Mouse (Mus musculus): ENCODE measurements at regions not wholly inside any gene's neighbourhood (a gene's known extent, or its start where the extent isn't known, plus 50 kb on each side); places are given as distances from the start of the nearest gene placed in this dataset.
"Not testable (repeated sequence)": the region's sequence is repeated elsewhere in the genome, so short reads cannot be mapped to it uniquely, and the experiment has no call there.

DNA sequence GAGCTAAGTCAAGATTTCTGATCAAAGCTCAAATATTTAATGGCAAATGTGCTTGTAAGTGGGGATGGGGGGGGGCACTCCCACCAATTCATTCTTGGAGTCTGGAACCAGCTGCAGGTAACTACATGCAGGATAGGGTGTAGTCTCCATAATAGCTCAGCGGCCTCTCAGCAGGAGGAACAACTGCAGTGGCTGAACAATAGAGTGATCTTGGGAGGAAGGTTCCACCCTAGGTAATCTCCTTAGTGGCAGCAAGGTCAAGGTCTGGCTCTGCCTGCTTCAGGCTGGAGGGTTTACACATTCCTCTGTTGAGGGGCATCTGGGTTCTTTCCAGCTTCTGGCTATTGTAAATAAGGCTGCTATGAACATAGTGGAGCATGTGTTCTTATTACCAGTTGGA is 164.0 kb upstream of the Klf6 start:
- H3K27me3 ChIP-seq (ENCODE audit: poor library complexity, severe bottlenecking); H3K9me3 ChIP-seq: not testable (repeated sequence)
- WGBS = 48% methylated on average over 1 of the region's 1 CpGs

GRCm38 (mm10) chr13:5702071-5702470 is 159.2 kb upstream of the Klf6 start:
- Histone ChIP-seq H3K4me1 (no peaks in the 10 kb centered on the region; the same call in 1 of the 2 replicates), H3K36me3 (replicated peaks) (no peaks in the 10 kb centered on the region), H3K4me3 (no peak overlapping the region), H3K27me3 (ENCODE audit: poor library complexity, severe bottlenecking) (no peaks in the 10 kb centered on the region), H3K9me3 (no peaks in the 10 kb centered on the region), H3K27ac (no peak overlapping the region)
- WGBS = 89% methylated on average over 3 of the region's 3 CpGs
- no peak for DNase-seq (ENCODE audit: extremely low spot score, low spot score)

More for the DNA sequence above, 164.0 kb upstream of the Klf6 start:
- not testable (repeated sequence) for DNase-seq (ENCODE audit: extremely low spot score, low spot score); H3K36me3 ChIP-seq (replicated peaks); H3K4me3 ChIP-seq; H3K4me1 ChIP-seq; H3K27ac ChIP-seq

GRCm38 (mm10) chr13:5704991-5705390 is 156.3 kb upstream of the Klf6 start:
- Histone ChIP-seq H3K9me3 (no peaks in the 10 kb centered on the region), H3K4me1 (no peaks in the 10 kb centered on the region), H3K4me3 (no peak overlapping the region), H3K36me3 (replicated peaks) (no peaks in the 10 kb centered on the region), H3K27ac (no peak overlapping the region), H3K27me3 (ENCODE audit: poor library complexity, severe bottlenecking) (no peaks in the 10 kb centered on the region)
- no peak for DNase-seq (ENCODE audit: extremely low spot score, low spot score)

- no peak overlapping the region for H3K4me3 ChIP-seq
- no peak for DNase-seq (ENCODE audit: extremely low spot score, low spot score)
- 85% methylated on average over 1 of the region's 1 CpGs for WGBS
- no peaks in the 10 kb centered on the region for H3K9me3 ChIP-seq
- H3K27ac ChIP-seq = no peak overlapping the region
- no peaks in the 10 kb centered on the region for H3K27me3 ChIP-seq (ENCODE audit: poor library complexity, severe bottlenecking)
- H3K36me3 ChIP-seq (replicated peaks) = no peaks in the 10 kb centered on the region
- no peaks in the 10 kb centered on the region for H3K4me1 ChIP-seq
These were observed 149.6 kb upstream of the Klf6 start for GRCm38 (mm10) chr13:5711646-5712045.

DNA sequence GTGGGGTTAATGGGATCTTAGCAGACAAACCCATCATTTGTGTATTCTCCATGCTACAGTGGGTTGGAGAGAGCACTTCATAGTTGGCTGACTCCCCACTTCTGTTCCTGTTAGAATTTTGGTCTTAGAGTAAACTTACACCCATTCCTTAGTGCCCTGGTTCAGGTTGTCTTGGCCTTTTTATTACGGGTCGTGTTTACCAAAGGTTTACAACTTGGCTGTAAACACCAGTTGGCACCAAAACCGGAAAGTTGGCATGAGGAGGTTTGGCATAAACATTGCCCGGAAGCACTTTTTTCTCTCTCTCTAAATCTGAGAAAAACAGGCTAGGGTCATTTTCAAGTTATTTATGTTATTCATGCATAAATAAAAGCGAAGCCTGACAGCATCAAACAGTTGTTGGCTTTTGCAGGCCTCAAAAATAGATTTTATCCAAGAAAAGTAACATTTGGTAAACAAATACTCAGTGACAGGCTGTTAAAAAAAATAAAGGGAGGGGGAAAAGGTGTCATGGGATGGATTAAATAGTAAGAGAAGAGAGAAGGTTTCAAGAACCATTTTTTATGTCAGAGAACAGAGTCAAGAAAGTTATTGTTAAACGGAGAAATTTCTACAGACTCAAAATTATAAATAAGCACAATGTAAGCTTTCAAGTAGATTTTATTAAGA is 148.0 kb upstream of the Klf6 start:
- Histone ChIP-seq H3K36me3 (replicated peaks) (no peaks in the 10 kb centered on the region), H3K4me1 (no peaks in the 10 kb centered on the region), H3K27ac (no peak overlapping the region), H3K27me3 (ENCODE audit: poor library complexity, severe bottlenecking) (no peaks in the 10 kb centered on the region), H3K4me3 (no peak overlapping the region), H3K9me3 (no peaks in the 10 kb centered on the region)
- no peak for DNase-seq (ENCODE audit: extremely low spot score, low spot score)
- 89% methylated on average over 6 of the region's 6 CpGs for WGBS

DNA sequence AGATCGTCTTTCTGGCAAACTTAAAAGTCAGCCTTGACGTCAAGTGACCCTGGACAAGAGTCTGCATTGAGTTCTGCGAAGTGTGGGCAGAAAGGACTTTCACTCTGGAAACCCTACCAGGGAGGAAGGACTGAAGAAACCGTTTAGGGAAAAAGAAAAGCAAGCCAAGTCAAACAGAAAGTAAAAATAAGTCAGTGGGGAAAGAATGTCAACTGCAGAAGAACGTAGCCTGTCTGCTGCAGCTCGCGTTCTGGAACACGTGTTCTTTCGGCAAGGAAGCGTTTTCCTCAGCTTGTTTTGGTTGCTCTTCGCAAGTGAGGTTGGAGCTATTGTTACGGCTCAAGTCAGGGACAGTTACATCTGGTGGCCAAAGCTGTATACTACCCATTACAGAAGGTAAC is 147.1 kb upstream of the Klf6 start:
- Histone ChIP-seq H3K9me3 (no peaks in the 10 kb centered on the region), H3K27ac (no peak overlapping the region), H3K4me1 (no peaks in the 10 kb centered on the region), H3K27me3 (ENCODE audit: poor library complexity, severe bottlenecking) (no peaks in the 10 kb centered on the region), H3K36me3 (replicated peaks) (no peaks in the 10 kb centered on the region), H3K4me3 (no peak overlapping the region)
- WGBS = 92% methylated on average over 12 of the region's 12 CpGs
- DNase-seq (ENCODE audit: extremely low spot score, low spot score) = no peak

GRCm38 (mm10) chr13:5714793-5715192 is 146.5 kb upstream of the Klf6 start:
- no peaks in the 10 kb centered on the region for H3K36me3 ChIP-seq (replicated peaks)
- no peaks in the 10 kb centered on the region for H3K27me3 ChIP-seq (ENCODE audit: poor library complexity, severe bottlenecking)
- no peaks in the 10 kb centered on the region for H3K9me3 ChIP-seq
- H3K27ac ChIP-seq = no peak overlapping the region
- no peaks in the 10 kb centered on the region for H3K4me1 ChIP-seq
- no peak overlapping the region for H3K4me3 ChIP-seq
- no peak for DNase-seq (ENCODE audit: extremely low spot score, low spot score)

DNA sequence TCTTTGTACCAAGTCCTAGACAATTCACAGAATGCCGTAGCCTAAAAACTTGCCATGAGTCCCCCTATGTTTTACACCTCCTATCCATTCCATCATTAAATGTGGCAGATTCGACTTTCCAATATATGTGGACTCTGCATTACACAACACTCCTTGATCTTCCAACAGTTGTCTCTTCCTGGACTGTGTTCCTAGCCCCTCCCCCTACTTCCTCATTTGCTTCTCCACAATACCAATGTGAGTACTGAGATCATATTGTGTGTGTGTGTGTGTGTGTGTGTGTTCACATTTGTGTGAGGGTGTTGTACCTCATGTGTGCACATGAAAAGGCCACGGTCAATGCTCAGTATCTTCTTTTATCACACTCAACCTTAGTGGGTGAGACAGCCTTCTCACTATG is 144.5 kb upstream of the Klf6 start:
- no peaks in the 10 kb centered on the region for H3K27me3 ChIP-seq (ENCODE audit: poor library complexity, severe bottlenecking)
- H3K4me3 ChIP-seq = no peak overlapping the region
- no peak for DNase-seq (ENCODE audit: extremely low spot score, low spot score)
- 92% methylated on average over 3 of the region's 3 CpGs for WGBS
- no peak overlapping the region for H3K27ac ChIP-seq
- H3K4me1 ChIP-seq = no peaks in the 10 kb centered on the region
- no peaks in the 10 kb centered on the region for H3K9me3 ChIP-seq
- H3K36me3 ChIP-seq (replicated peaks) = no peaks in the 10 kb centered on the region

DNA sequence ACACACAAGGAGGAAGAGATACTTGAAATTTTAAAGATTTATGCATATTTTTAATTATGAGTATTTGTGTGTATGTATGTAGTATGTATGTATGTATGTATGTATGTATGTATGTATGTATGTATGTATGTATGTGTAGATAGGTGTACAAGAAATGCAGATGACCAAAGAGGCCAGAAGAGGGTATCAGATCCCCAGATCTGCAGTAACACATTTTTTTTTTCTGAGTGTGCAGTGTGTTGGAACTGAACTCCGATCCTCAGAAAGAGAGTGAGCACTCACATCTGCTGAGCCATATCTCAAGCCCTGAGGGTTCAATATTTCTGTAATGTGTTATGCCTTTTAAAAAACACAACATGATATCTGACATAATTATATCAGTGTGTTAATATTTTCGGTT is 138.0 kb upstream of the Klf6 start:
- 93% methylated on average over 2 of the region's 2 CpGs for WGBS
- H3K4me3 ChIP-seq = no peak overlapping the region
- H3K4me1 ChIP-seq = no peaks in the 10 kb centered on the region
- no peak for DNase-seq (ENCODE audit: extremely low spot score, low spot score)
- H3K9me3 ChIP-seq = no peaks in the 10 kb centered on the region
- H3K27ac ChIP-seq = no peak overlapping the region
- no peaks in the 10 kb centered on the region for H3K36me3 ChIP-seq (replicated peaks)
- no peaks in the 10 kb centered on the region for H3K27me3 ChIP-seq (ENCODE audit: poor library complexity, severe bottlenecking)

DNA sequence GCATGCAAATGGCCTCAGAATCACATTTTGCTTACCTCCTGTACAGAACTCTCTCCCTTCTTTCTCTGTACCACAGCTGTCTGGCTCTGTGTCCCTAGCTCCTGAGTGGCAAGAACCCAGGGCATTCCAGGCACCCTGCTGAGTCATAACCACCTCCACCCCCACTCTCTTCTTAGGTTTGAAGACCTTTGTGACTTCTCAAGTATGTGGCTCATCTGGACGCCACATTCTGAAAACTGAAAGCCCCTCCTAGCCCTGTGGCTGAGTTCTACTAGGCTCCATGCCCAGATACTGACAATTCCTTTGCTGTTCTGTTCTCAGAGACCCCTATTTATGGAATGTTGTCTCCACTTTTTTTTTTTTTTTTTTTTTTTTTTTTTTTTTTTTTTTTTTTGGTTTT is 136.9 kb upstream of the Klf6 start:
- Histone ChIP-seq H3K4me3 (no peak overlapping the region), H3K27ac (no peak overlapping the region), H3K27me3 (ENCODE audit: poor library complexity, severe bottlenecking) (no peaks in the 10 kb centered on the region), H3K36me3 (replicated peaks) (no peaks in the 10 kb centered on the region), H3K4me1 (peaks cover 8% of the 10 kb centered on the region), H3K9me3 (no peaks in the 10 kb centered on the region)
- WGBS = 72% methylated on average over 1 of the region's 1 CpGs
- no peak for DNase-seq (ENCODE audit: extremely low spot score, low spot score)

- Histone ChIP-seq H3K27ac (no peak overlapping the region), H3K27me3 (ENCODE audit: poor library complexity, severe bottlenecking) (no peaks in the 10 kb centered on the region), H3K4me1 (peaks cover 12% of the 10 kb centered on the region), H3K36me3 (replicated peaks) (no peaks in the 10 kb centered on the region), H3K4me3 (no peak overlapping the region), H3K9me3 (no peaks in the 10 kb centered on the region)
- DNase-seq (ENCODE audit: extremely low spot score, low spot score) = no peak
- WGBS = 90% methylated on average over 4 of the region's 4 CpGs
These were observed 135.3 kb upstream of the Klf6 start for GRCm38 (mm10) chr13:5725984-5726383.

GRCm38 (mm10) chr13:5726446-5726845 is 134.8 kb upstream of the Klf6 start:
- H3K4me3 ChIP-seq = no peak overlapping the region
- no peaks in the 10 kb centered on the region for H3K36me3 ChIP-seq (replicated peaks)
- DNase-seq (ENCODE audit: extremely low spot score, low spot score) = no peak
- peaks cover 12% of the 10 kb centered on the region for H3K4me1 ChIP-seq
- H3K9me3 ChIP-seq = no peaks in the 10 kb centered on the region
- no peaks in the 10 kb centered on the region for H3K27me3 ChIP-seq (ENCODE audit: poor library complexity, severe bottlenecking)
- WGBS = 92% methylated on average over 1 of the region's 1 CpGs
- no peak overlapping the region for H3K27ac ChIP-seq

DNA sequence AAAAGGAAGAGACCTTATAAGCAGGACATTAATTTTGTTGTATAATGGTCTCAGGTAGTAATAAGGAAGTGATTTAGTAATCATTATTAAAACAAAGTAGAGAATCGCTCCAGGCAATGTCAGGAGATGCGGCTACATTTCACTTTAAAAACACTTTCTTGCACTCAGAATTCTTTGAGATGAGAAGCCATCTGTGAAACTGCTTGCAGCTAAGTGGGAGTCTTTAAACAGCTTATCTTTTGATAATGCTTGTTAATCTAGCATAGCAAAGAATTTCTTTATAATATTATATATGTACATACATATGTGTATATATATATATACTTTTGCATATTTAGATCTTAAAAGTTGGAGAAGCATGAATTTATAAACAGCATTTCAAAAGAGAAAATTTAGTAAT is 133.1 kb upstream of the Klf6 start:
- no peaks in the 10 kb centered on the region for H3K27me3 ChIP-seq (ENCODE audit: poor library complexity, severe bottlenecking)
- H3K36me3 ChIP-seq (replicated peaks) = no peaks in the 10 kb centered on the region
- no peaks in the 10 kb centered on the region for H3K9me3 ChIP-seq
- H3K27ac ChIP-seq = no peak overlapping the region
- no peak for DNase-seq (ENCODE audit: extremely low spot score, low spot score)
- 90% methylated on average over 2 of the region's 2 CpGs for WGBS
- H3K4me1 ChIP-seq = peaks cover 12% of the 10 kb centered on the region
- H3K4me3 ChIP-seq = no peak overlapping the region

- 17% methylated on average over 1 of the region's 1 CpGs for WGBS
- Histone ChIP-seq H3K9me3 (no peaks in the 10 kb centered on the region), H3K27me3 (ENCODE audit: poor library complexity, severe bottlenecking) (no peaks in the 10 kb centered on the region), H3K4me1 (peaks cover 12% of the 10 kb centered on the region), H3K27ac (no peak overlapping the region), H3K4me3 (no peak overlapping the region), H3K36me3 (replicated peaks) (no peaks in the 10 kb centered on the region)
- no peak for DNase-seq (ENCODE audit: extremely low spot score, low spot score)
These were observed 132.5 kb upstream of the Klf6 start for GRCm38 (mm10) chr13:5728808-5729207.
